Mouse (Mus musculus) kidney, embryonic 16.5 days (tissue): ENCODE data around the gene Pwwp2a. TPM values are rescaled to one million over a fixed set of nuclear protein-coding genes. Genes with fewer than 3 reads are reported as not detected.
A peak's percentile ranks its signal among the peaks of the same experiment; 100 is the strongest.

ENCODE experiments used
- ATAC-seq: fragments of 200-750 bp; cut with Nextera tagmentation; 2 replicates; pipeline ENCODE4 v1.8.0; 2017; ENCODE audit warnings: moderate TSS enrichment; ENCODE audit not compliant: low FRiP score, low TSS enrichment
- H3K27ac ChIP-seq: fragments of 300-500 bp; sonication (generic); 2 replicates; pipeline ENCODE4 v1.5.1; 2014; ENCODE audit warnings: low read length
- H3K27me3 ChIP-seq: fragments of 300-500 bp; sonication (generic); 2 replicates; pipeline ENCODE4 v1.6.1; 2014; ENCODE audit warnings: low read length, control low read depth, mixed read lengths; ENCODE audit not compliant: insufficient read depth
- H3K36me3 ChIP-seq: fragments of 300-500 bp; sonication (generic); 2 replicates; pipeline ENCODE4 v1.6.1; 2014; ENCODE audit warnings: low read length, control low read depth, mixed read lengths; ENCODE audit not compliant: insufficient read depth
- H3K4me1 ChIP-seq: fragments of 300-500 bp; sonication (generic); 2 replicates; pipeline ENCODE4 v1.6.1; 2014; ENCODE audit warnings: low read length, control low read depth, mixed read lengths; ENCODE audit not compliant: insufficient read depth
- H3K4me2 ChIP-seq: fragments of 300-500 bp; sonication (generic); replicated peaks from 2 replicates; pipeline ENCODE4 v1.6.1; 2014; ENCODE audit warnings: low read depth, low read length
- H3K4me3 ChIP-seq: fragments of 300-500 bp; sonication (generic); 2 replicates; pipeline ENCODE4 v1.5.1; 2014; ENCODE audit warnings: mild to moderate bottlenecking, low read length
- H3K9ac ChIP-seq: fragments of 300-500 bp; sonication (generic); replicated peaks from 2 replicates; pipeline ENCODE4 v1.6.1; 2014; ENCODE audit warnings: low read length
- H3K9me3 ChIP-seq: fragments of 300-500 bp; sonication (generic); 2 replicates; pipeline ENCODE4 v1.6.1; 2016; ENCODE audit warnings: low read length, control low read depth
- WGBS: fragments of 180-500 bp; shearing (Covaris S2); extraction: QIAGEN DNeasy Blood & Tissue Kit; methylation state at CpG from one replicate; pipeline ENCODE4 v1.1.7; 2014; 5-methylcytosine and 5-hydroxymethylcytosine counted together
- polyA plus RNA-seq: library from polyadenylated mRNA; unstranded; fragments of >200 nt; fragmentation: Nextera tagmentation; extraction: Ambion mirVana; gene quantifications from 2 replicates; pipeline ENCODE4 v1.2.1, GENCODE M21; 2015

Gene Pwwp2a
- polyA plus RNA-seq, 1 experiment from 2014 or later: 21.0 TPM

DNA sequence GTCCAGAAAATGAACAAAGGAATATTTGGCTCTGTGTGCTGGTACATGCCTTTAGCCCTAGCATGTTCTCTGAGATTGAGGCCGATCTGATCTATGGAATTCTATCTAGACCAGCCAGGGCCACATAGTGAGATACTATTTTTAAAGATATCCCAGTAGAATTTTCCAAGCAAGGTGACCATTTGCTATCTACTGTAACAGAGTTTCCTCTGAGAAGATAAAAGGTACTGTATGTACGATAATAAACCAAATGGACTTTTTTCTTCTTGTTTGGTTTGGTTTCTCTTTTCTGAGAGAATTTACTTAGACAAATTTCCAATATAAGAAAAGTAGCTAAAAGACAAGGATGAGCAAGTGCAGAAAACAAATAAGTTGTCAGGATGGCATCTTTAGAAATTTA is 26.6 kb downstream of the Pwwp2a start:
- no peak for ATAC-seq
- no peaks in the 10 kb centered on the region for H3K4me1 ChIP-seq
- H3K9me3 ChIP-seq: no peaks in the 10 kb centered on the region
- H3K36me3 ChIP-seq: peaks cover 21% of the 10 kb centered on the region
- WGBS: 91% methylated on average over 2 of the region's 2 CpGs
- H3K9ac ChIP-seq: no peak overlapping the region
- no peak overlapping the region for H3K4me2 ChIP-seq
- H3K4me3 ChIP-seq: no peak overlapping the region
- H3K27ac ChIP-seq: no peak overlapping the region
- no peaks in the 10 kb centered on the region for H3K27me3 ChIP-seq

DNA sequence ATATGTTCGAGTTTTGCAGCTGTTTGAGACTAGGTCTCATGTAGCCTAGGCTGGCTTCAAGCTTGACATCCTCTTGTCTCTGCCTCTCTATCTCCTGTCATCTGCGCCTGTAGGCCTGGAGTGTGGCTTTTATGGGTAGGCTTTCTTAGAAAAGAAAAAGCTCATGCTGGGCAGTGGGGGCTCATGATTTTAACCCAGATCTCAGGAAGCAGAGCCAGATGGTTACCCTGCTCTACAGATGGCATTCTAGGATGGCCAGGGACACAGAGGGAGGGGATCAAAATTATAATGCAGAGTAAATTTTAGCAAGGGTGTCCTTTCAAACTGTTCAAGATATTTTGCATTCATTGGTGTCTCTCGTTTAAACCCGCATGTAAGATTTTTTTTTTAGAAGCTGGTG is 30.4 kb downstream of the Pwwp2a start:
- no peaks in the 10 kb centered on the region for H3K27me3 ChIP-seq
- ATAC-seq: no peak
- 92% methylated on average over 4 of the region's 4 CpGs for WGBS
- H3K4me1 ChIP-seq: no peaks in the 10 kb centered on the region
- H3K27ac ChIP-seq: no peak overlapping the region
- peaks cover 14% of the 10 kb centered on the region for H3K36me3 ChIP-seq
- H3K9me3 ChIP-seq: no peaks in the 10 kb centered on the region
- H3K9ac ChIP-seq: no peak overlapping the region
- no peak overlapping the region for H3K4me3 ChIP-seq
- H3K4me2 ChIP-seq: no peak overlapping the region

DNA sequence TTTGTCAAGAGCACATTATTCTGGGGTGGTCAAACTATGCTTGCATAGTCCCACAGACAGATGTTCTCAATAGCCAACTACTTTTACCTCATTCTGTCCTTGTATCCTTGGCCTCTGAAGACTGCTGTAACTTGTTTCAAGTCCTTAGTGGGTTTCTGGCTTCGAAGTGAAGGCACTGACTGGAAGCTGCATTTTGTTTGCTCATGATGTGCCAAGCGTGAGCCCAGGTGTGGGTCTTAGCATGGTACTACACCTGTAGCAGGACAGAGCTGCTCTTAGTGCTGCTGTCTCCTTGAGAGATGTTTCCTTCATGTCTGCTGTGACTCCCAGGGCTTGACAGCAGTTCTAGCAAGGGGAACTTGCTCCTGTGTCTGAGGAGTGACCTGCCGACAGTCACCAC is 41.6 kb downstream of the Pwwp2a start:
- Histone ChIP-seq H3K4me1 (peaks cover 3% of the 10 kb centered on the region; the same call in 1 of the 2 replicates), H3K27ac (no peak overlapping the region), H3K9me3 (no peaks in the 10 kb centered on the region), H3K4me3 (no peak overlapping the region), H3K27me3 (no peaks in the 10 kb centered on the region), H3K9ac (no peak overlapping the region), H3K4me2 (no peak overlapping the region), H3K36me3 (peaks cover 23% of the 10 kb centered on the region)
- 90% methylated on average over 3 of the region's 3 CpGs for WGBS
- ATAC-seq: no peak

DNA sequence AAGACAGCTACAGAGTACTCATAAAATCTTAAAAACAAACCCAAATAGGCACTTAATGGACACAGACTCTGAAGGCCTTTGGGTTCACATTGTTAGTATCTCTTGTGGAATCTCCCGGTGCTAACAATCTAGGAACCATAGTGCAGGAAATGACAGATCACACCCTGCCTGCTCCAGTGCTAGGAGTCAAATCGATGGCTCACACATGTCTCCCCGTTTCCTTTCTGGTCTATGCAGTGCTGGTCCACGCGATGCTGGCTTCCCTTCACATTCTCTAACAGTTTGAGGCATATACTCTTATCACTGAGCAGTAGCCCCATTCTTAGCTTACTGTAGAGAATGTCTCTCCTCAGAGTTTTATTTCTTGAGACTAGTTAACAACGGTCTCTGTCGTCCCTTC is 46.0 kb downstream of the Pwwp2a start:
- ATAC-seq: no peak
- Histone ChIP-seq H3K36me3 (peaks cover 24% of the 10 kb centered on the region), H3K4me3 (no peak overlapping the region), H3K9me3 (no peaks in the 10 kb centered on the region), H3K27ac (no peak overlapping the region), H3K4me1 (peaks cover 8% of the 10 kb centered on the region; the same call in 1 of the 2 replicates), H3K9ac (no peak overlapping the region), H3K4me2 (no peak overlapping the region), H3K27me3 (no peaks in the 10 kb centered on the region)
- 68% methylated on average over 7 of the region's 7 CpGs for WGBS

DNA sequence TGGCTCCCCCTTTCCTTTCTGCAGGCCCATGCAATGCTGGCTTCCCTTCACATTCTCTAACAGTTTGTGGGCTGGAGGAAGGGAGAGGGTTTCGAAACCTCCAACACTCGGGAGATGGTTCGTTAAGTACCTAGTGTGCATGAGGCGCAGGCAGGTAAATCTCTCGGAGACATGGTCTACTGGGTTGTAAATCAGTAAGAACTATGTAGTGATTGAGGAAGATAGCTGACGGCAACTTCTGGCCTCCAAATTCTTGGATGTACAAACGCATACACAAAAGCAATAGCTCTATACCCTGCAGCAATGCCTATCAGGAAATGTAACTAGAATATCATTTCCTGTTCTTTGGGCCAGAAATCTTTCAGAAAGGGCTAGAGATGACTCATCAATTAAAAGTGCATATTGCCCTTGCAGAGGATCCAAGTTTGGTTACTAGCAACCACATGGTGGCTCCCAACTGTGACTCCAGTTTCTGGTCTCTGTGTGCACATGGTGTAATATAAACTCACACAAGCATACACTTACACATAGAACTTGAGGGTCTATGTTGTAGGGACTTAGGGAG is 47.0 kb downstream of the Pwwp2a start:
- Histone ChIP-seq H3K9me3 (no peaks in the 10 kb centered on the region), H3K9ac (no peak overlapping the region), H3K27me3 (no peaks in the 10 kb centered on the region), H3K36me3 (peaks cover 28% of the 10 kb centered on the region), H3K27ac (0 out of 2 replicates have a peak overlapping the region, but pooled peaks have one; percentile 12), H3K4me2 (no peak overlapping the region), H3K4me3 (no peak overlapping the region), H3K4me1 (peaks cover 8% of the 10 kb centered on the region; the same call in 1 of the 2 replicates)
- 38% methylated on average over 7 of the region's 7 CpGs for WGBS
- ATAC-seq: peak; percentile 23; the same call in 1 of the 2 replicates

DNA sequence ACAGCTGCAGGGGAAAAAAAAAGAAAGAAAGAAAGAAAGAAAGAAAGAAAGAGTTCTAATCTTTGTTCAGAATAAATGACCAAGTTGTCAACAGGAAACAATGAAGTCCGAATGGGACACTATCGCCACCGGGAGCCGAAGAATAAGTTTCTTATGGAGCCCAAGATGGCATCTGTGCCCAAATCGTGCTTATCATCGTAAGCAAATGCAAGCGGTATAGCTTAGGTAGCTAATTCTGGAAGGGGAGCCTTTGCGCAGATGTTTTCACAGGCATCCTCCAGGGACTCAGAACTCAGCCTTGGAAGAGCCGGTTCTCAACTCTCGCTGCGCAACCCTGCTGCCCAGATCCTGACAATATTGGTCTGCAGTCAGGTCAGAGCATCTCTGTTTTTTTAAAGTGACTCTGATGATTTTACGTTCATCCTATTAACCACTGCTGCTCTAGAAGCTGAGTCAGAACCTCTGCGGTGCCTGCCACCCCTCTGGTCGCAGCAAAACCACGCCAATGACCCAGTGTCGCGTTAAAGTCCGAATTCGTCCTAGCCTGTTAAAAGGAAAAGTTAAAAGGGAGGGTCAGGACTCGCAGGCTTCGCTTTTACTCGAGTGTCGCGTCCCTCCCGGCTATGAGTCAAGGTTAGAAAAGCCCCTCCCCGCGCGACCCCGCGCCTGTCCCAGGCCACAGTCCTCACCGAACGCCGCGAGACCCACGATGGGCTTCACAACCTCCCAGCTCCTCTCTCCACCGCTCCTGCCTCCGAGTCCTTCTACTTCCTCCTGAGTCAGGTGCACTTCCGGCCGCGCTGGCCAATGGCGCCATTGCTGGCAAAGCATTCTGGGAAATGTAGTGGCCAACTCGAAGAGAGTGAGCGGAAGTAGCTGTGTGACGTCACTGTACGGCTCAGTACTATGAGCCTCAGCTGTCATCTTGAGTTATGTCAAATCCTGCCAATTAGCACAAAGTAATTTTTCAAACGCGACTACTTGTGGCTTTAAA is 65.7 kb downstream of the Pwwp2a start, which contains the start of gene Ttc1:
Gene Ttc1, minus strand, starts transcription at position 776 of the 994 bp plus-strand sequence.
- H3K4me3 ChIP-seq: peak within 1 kb of the TSS; percentile 89
- ATAC-seq: peak; percentile 99
- peak within 1 kb of the TSS; percentile 81 for H3K9ac ChIP-seq
- H3K27ac ChIP-seq: peak within 1 kb of the TSS; percentile 55; the same call in 1 of the 2 replicates
- H3K36me3 ChIP-seq: peaks cover 18% of the 10 kb centered on the region
- H3K27me3 ChIP-seq: no peaks in the 10 kb centered on the region
- H3K4me2 ChIP-seq: peak within 1 kb of the TSS; percentile 91
- peaks cover 12% of the 10 kb centered on the region for H3K4me1 ChIP-seq
- 3% methylated on average over 47 of the region's 47 CpGs for WGBS
- no peaks in the 10 kb centered on the region for H3K9me3 ChIP-seq

DNA sequence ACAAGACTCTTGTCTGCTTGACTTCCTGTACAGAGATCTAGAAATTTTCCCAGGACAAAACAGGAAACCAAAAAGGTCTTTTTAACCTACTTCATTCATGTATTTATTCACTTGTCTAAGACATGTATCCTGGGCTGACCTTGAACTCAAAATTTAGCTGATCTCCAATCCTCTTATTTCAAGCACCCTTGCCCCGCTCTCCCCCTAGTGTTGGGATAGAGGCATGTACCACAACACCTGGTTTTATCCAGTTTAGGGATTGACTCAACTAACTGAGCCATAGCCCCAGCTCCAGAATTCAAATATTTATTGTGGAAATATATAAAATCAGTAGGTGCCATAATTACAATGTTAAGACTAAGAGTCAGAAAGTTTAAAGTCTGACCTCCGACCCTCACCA is 69.7 kb downstream of the Pwwp2a start:
- Histone ChIP-seq H3K4me2 (no peak overlapping the region), H3K9me3 (no peaks in the 10 kb centered on the region), H3K4me1 (peaks cover 12% of the 10 kb centered on the region), H3K9ac (no peak overlapping the region), H3K27ac (no peak overlapping the region), H3K27me3 (no peaks in the 10 kb centered on the region), H3K36me3 (no peaks in the 10 kb centered on the region), H3K4me3 (no peak overlapping the region)
- no peak for ATAC-seq
- 68% methylated on average over 2 of the region's 2 CpGs for WGBS

DNA sequence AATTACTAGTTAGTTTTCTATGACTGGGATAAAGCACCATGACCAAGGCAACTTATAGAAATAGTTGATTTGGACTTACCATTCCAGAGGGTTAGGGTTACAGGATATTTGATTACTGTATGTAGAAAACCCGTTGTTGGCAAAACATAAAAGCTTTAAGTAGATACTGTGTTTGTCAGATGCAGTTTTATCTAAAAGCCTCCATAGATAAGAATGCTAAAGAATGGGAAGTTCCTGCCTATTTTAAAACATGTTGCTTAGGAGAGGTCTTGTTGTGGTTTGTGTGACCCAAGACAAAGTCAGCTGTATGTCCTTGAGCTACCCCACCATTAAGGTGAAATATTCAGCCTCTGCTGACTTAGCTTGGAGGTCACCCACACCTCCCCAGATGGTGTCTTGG is 72.8 kb downstream of the Pwwp2a start:
- no peak overlapping the region for H3K9ac ChIP-seq
- no peak for ATAC-seq
- H3K27ac ChIP-seq: no peak overlapping the region
- H3K9me3 ChIP-seq: no peaks in the 10 kb centered on the region
- no peaks in the 10 kb centered on the region for H3K36me3 ChIP-seq
- no peaks in the 10 kb centered on the region for H3K27me3 ChIP-seq
- H3K4me2 ChIP-seq: no peak overlapping the region
- no peak overlapping the region for H3K4me3 ChIP-seq
- H3K4me1 ChIP-seq: no peaks in the 10 kb centered on the region
- WGBS: 65% methylated on average over 1 of the region's 1 CpGs

DNA sequence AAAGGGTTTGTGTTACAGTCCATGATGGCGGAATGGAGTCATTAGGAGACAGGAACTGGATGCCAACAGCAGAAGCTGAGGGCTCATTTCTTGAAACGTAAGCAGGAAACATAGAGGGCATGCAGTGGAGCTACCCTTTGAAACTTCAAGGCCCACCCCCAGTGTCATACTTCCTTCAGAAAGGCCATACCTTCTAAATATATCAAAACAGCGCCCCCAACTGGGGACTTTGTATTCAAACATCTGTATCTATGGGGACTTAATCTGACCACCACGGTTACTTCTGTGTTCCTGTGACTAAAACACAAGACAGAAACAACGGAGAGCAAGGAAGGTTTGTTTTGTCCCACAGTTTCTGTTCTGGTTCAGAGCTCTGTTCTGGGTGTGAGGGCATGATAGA is 73.6 kb downstream of the Pwwp2a start:
- Histone ChIP-seq H3K27ac (no peak overlapping the region), H3K27me3 (no peaks in the 10 kb centered on the region), H3K4me2 (no peak overlapping the region), H3K36me3 (no peaks in the 10 kb centered on the region), H3K4me3 (no peak overlapping the region), H3K9ac (no peak overlapping the region), H3K9me3 (no peaks in the 10 kb centered on the region), H3K4me1 (no peaks in the 10 kb centered on the region)
- no peak for ATAC-seq
- WGBS: 68% methylated on average over 5 of the region's 5 CpGs

DNA sequence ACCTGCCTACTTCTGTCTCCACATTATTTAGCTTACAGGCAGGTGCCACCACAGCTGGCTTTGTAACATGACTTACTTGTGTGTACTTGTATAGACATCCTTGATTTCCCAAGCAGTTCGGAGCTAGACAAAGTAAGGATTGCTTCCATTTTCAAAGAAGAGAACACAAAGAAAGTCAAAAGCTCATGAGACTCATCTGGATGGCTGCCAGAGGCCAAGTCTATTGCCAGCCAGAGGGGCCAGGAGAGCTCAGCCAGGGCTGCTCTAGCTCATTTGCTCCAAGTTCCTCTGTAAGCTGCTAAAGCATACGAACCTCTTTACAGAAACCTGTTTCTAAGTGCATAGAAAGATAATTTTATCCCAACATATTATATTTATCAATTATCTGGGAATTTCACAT is 76.6 kb downstream of the Pwwp2a start:
- ATAC-seq: no peak
- H3K9me3 ChIP-seq: no peaks in the 10 kb centered on the region
- no peaks in the 10 kb centered on the region for H3K4me1 ChIP-seq
- H3K9ac ChIP-seq: no peak overlapping the region
- H3K27me3 ChIP-seq: peaks cover 1% of the 10 kb centered on the region; the same call in 1 of the 2 replicates
- no peak overlapping the region for H3K4me3 ChIP-seq
- no peaks in the 10 kb centered on the region for H3K36me3 ChIP-seq
- no peak overlapping the region for H3K27ac ChIP-seq
- no peak overlapping the region for H3K4me2 ChIP-seq
- 76% methylated on average over 2 of the region's 2 CpGs for WGBS
